Mouse (Mus musculus): ENCODE data around the gene Tnnc1.

Tnnc1 gene

GRCm38 (mm10) chr14:31252091-31252490 is 44.0 kb downstream of the Tnnc1 start:
- DNase-seq (ENCODE audit: low read depth, low spot score): no peak

GRCm38 (mm10) chr14:31258476-31259050 is 50.5 kb downstream of the Tnnc1 start:
- DNase-seq (ENCODE audit: low read depth, low spot score): no peak

GRCm38 (mm10) chr14:31260374-31260773 is 52.3 kb downstream of the Tnnc1 start:
- no peak for DNase-seq (ENCODE audit: low read depth, low spot score)

GRCm38 (mm10) chr14:31260932-31261331 is 52.8 kb downstream of the Tnnc1 start:
- DNase-seq (ENCODE audit: low read depth, low spot score): no peak
